Mouse (Mus musculus): ENCODE measurements around the gene Tpm1. TPM values are rescaled to one million over a fixed set of nuclear protein-coding genes. Genes with fewer than 3 reads are reported as not detected.
A peak's percentile ranks its signal among the peaks of the same experiment; 100 is the strongest.

The Tpm1 gene
- total RNA-seq (2021) = over 10,000 TPM; 11,169 to 11,475 TPM
- long read RNA-seq, experiment 1, transcript Tpm1-207 (9 exons, 962 nt) = minor isoform, 70 of 18,858 reads
- long read RNA-seq, experiment 1, transcript Tpm1-211 (8 exons, 1,607 nt) = minor isoform, 21 of 18,858 reads
- long read RNA-seq, experiment 1, transcript Tpm1-205 (10 exons, 1,208 nt) = major isoform, 18,394 of 18,858 reads
- long read RNA-seq, experiment 1, transcript Tpm1-215 (9 exons, 1,759 nt) = minor isoform, 13 of 18,858 reads
- long read RNA-seq, experiment 1, partial matches to known transcripts = 142 of 18,858 reads
- long read RNA-seq, experiment 1, other reads (novel, unspliced or antisense) = 203 of 18,858 reads
- long read RNA-seq, experiment 2, transcript Tpm1-207 (9 exons, 962 nt) = minor isoform, 50 of 13,652 reads
- long read RNA-seq, experiment 2, transcript Tpm1-205 (10 exons, 1,208 nt) = major isoform, 13,233 of 13,652 reads
- long read RNA-seq, experiment 2, transcript Tpm1-211 (8 exons, 1,607 nt) = minor isoform, 14 of 13,652 reads
- long read RNA-seq, experiment 2, transcript Tpm1-215 (9 exons, 1,759 nt) = minor isoform, 7 of 13,652 reads
- long read RNA-seq, experiment 2, partial matches to known transcripts = 158 of 13,652 reads
- long read RNA-seq, experiment 2, other reads (novel, unspliced or antisense) = 177 of 13,652 reads

- peak; percentile 88 to 90 for DNase-seq
- intact Hi-C loops (cut with DNase I) = loop anchor here (2.0 to 5.0 kb wide), 2 partner anchors 114 to 223 kb away; no protein-coding TSS in a partner anchor
Measured at GRCm38 (mm10) chr9:67049086-67049824, at the start of gene Tpm1. TSS of gene Tpm1 (minus strand) at chr9:67049406.

- intact Hi-C loops (cut with DNase I) = no loop called here
- DNase-seq = no peak
Measured at GRCm38 (mm10) chr9:67094371-67094770, 45.2 kb upstream of the Tpm1 start.

GRCm38 (mm10) chr9:67092210-67092609 is 43.0 kb upstream of the Tpm1 start:
- DNase-seq = no peak
- intact Hi-C loops (cut with DNase I) = no loop called here

- intact Hi-C loops (cut with DNase I) = no loop called here
- DNase-seq = no peak
Measured at GRCm38 (mm10) chr9:67091598-67091997, 42.4 kb upstream of the Tpm1 start.

GRCm38 (mm10) chr9:67091151-67091550 is 41.9 kb upstream of the Tpm1 start:
- intact Hi-C loops (cut with DNase I) = no loop called here
- DNase-seq = no peak

- intact Hi-C loops (cut with DNase I) = no loop called here
- DNase-seq = peak in 1 of 2 experiments; percentile 18
Measured at GRCm38 (mm10) chr9:67090633-67091045, 41.4 kb upstream of the Tpm1 start.

GRCm38 (mm10) chr9:67089167-67089566 is 40.0 kb upstream of the Tpm1 start:
- intact Hi-C loops (cut with DNase I) = loop anchor here (5.0 kb wide), 1 partner anchor 197 kb away; no protein-coding TSS in a partner anchor
- no peak for DNase-seq

GRCm38 (mm10) chr9:67083801-67084200 is 34.6 kb upstream of the Tpm1 start:
- intact Hi-C loops (cut with DNase I) = no loop called here
- no peak for DNase-seq

- peak; percentile 38 to 57 for DNase-seq
Measured at GRCm38 (mm10) chr9:67081688-67082087, 32.5 kb upstream of the Tpm1 start.

GRCm38 (mm10) chr9:67077658-67078319 is 28.6 kb upstream of the Tpm1 start:
- intact Hi-C loops (cut with DNase I) = no loop called here
- DNase-seq = no peak

More at GRCm38 (mm10) chr9:67081688-67082087, 32.5 kb upstream of the Tpm1 start:
- intact Hi-C loops (cut with DNase I) = no loop called here

GRCm38 (mm10) chr9:67077266-67077657 is 28.1 kb upstream of the Tpm1 start:
- DNase-seq = no peak
- intact Hi-C loops (cut with DNase I) = no loop called here

GRCm38 (mm10) chr9:67072182-67072581 is 23.0 kb upstream of the Tpm1 start:
- intact Hi-C loops (cut with DNase I) = no loop called here
- no peak for DNase-seq

- intact Hi-C loops (cut with DNase I) = no loop called here
- no peak for DNase-seq
Measured at GRCm38 (mm10) chr9:67071596-67071995, 22.4 kb upstream of the Tpm1 start.

GRCm38 (mm10) chr9:67071103-67071502 is 21.9 kb upstream of the Tpm1 start:
- intact Hi-C loops (cut with DNase I) = no loop called here
- DNase-seq = no peak

- intact Hi-C loops (cut with DNase I) = no loop called here
- no peak for DNase-seq
Measured at GRCm38 (mm10) chr9:67066616-67067015, 17.4 kb upstream of the Tpm1 start.

GRCm38 (mm10) chr9:67059714-67060113 is 10.5 kb upstream of the Tpm1 start:
- intact Hi-C loops (cut with DNase I) = no loop called here
- DNase-seq = no peak

GRCm38 (mm10) chr9:67058366-67058765 is 9.2 kb upstream of the Tpm1 start:
- intact Hi-C loops (cut with DNase I) = no loop called here
- DNase-seq = peak in 1 of 2 experiments; percentile 19

GRCm38 (mm10) chr9:67050736-67051337 is 1.6 kb upstream of the Tpm1 start:
- no peak for DNase-seq
- intact Hi-C loops (cut with DNase I) = no loop called here

- no peak for DNase-seq
- intact Hi-C loops (cut with DNase I) = loop anchor here (2.0 to 5.0 kb wide), 2 partner anchors 113 to 222 kb away; no protein-coding TSS in a partner anchor
Measured at GRCm38 (mm10) chr9:67049836-67050235, 630 bp upstream of the Tpm1 start.
